Mouse (Mus musculus): ENCODE results near the gene Ric3. TPM values are rescaled to one million over a fixed set of nuclear protein-coding genes. Genes with fewer than 3 reads are reported as not detected.

The Ric3 gene
- polyA plus RNA-seq, 1 experiment from 2014 or later, result 7.4 TPM

GRCm38 (mm10) chr7:108991207-108991606 is 91.9 kb downstream of the Ric3 start:
- Histone ChIP-seq H3K4me3 (ENCODE audit: low read depth, low read length) (no peak overlapping the region), H3K9me3 (replicated peaks; ENCODE audit: control insufficient read depth, low read length) (no peaks in the 10 kb centered on the region), H3K9ac (replicated peaks; ENCODE audit: low read length) (no peak overlapping the region), H3K36me3 (replicated peaks; ENCODE audit: control insufficient read depth, insufficient read depth, low read depth, low read length) (no peaks in the 10 kb centered on the region), H3K27me3 (ENCODE audit: control insufficient read depth, insufficient read depth, low read length) (no peaks in the 10 kb centered on the region), H3K27ac (replicated peaks; ENCODE audit: low read depth, low read length) (no peak overlapping the region), H3K4me1 (ENCODE audit: control insufficient read depth, insufficient read depth, low read length) (no peaks in the 10 kb centered on the region), H3K4me2 (ENCODE audit: low read depth, low read length) (no peak overlapping the region)
- WGBS, result 83% methylated on average over 9 of the region's 9 CpGs
- no peak for ATAC-seq (replicated peaks; ENCODE audit: insufficient number of reproducible peaks, low FRiP score, low TSS enrichment, low read depth)
- no peak for DNase-seq (ENCODE audit: low spot score)

GRCm38 (mm10) chr7:108985934-108986708 is 97.0 kb downstream of the Ric3 start:
- DNase-seq (ENCODE audit: low spot score), result no peak
- 68% methylated on average over 3 of the region's 3 CpGs for WGBS
- no peaks in the 10 kb centered on the region for H3K27me3 ChIP-seq (ENCODE audit: control insufficient read depth, insufficient read depth, low read length)
- H3K9me3 ChIP-seq (replicated peaks; ENCODE audit: control insufficient read depth, low read length), result no peaks in the 10 kb centered on the region
- no peaks in the 10 kb centered on the region for H3K36me3 ChIP-seq (replicated peaks; ENCODE audit: control insufficient read depth, insufficient read depth, low read depth, low read length)
- no peak for ATAC-seq (replicated peaks; ENCODE audit: insufficient number of reproducible peaks, low FRiP score, low TSS enrichment, low read depth)
- H3K4me2 ChIP-seq (ENCODE audit: low read depth, low read length), result no peak overlapping the region
- H3K4me1 ChIP-seq (ENCODE audit: control insufficient read depth, insufficient read depth, low read length), result no peaks in the 10 kb centered on the region
- no peak overlapping the region for H3K27ac ChIP-seq (replicated peaks; ENCODE audit: low read depth, low read length)
- H3K4me3 ChIP-seq (ENCODE audit: low read depth, low read length), result no peak overlapping the region
- no peak overlapping the region for H3K9ac ChIP-seq (replicated peaks; ENCODE audit: low read length)

Other genes starting within 250 kb of the Ric3 start
- gene Olfr516, start 232.8 kb downstream of the Ric3 start, polyA plus RNA-seq (2014; fragmentation: Nextera tagmentation; extraction: Ambion mirVana), result not detected in 2 replicates
- not detected in 2 replicates for gene Olfr517, start 211.0 kb downstream of the Ric3 start, polyA plus RNA-seq (2014; fragmentation: Nextera tagmentation; extraction: Ambion mirVana)
- not detected in 2 replicates for gene Olfr518, start 198.3 kb downstream of the Ric3 start, polyA plus RNA-seq (2014; fragmentation: Nextera tagmentation; extraction: Ambion mirVana)
- gene Olfr519, start 188.9 kb downstream of the Ric3 start, polyA plus RNA-seq (2014; fragmentation: Nextera tagmentation; extraction: Ambion mirVana), result not detected in 2 replicates
- gene Nlrp10, start 153.2 kb downstream of the Ric3 start, polyA plus RNA-seq (2014; fragmentation: Nextera tagmentation; extraction: Ambion mirVana), result 0.07 and 0.13 TPM in 2 replicates
- gene Eif3f, start 148.9 kb downstream of the Ric3 start, polyA plus RNA-seq (2014; fragmentation: Nextera tagmentation; extraction: Ambion mirVana), result 72.6 and 81.4 TPM in 2 replicates
- 3.9 and 4.5 TPM in 2 replicates for gene Tub, start 133.0 kb downstream of the Ric3 start, polyA plus RNA-seq (2014; fragmentation: Nextera tagmentation; extraction: Ambion mirVana)
- 20.6 and 33.4 TPM in 2 replicates for gene Lmo1, start 91.9 kb upstream of the Ric3 start, polyA plus RNA-seq (2014; fragmentation: Nextera tagmentation; extraction: Ambion mirVana)